Mouse (Mus musculus) liver, embryonic 15.5 days (tissue): Measurements from ENCODE around the gene Arhgef33. TPM values are rescaled to one million over a fixed set of nuclear protein-coding genes. Genes with fewer than 3 reads are reported as not detected.

Source experiments
- ATAC-seq: fragments of 200-750 bp; cut with Nextera tagmentation; 2 replicates; pipeline ENCODE4 v1.8.0; 2017; ENCODE audit warnings: moderate number of reproducible peaks, mild to moderate bottlenecking, moderate library complexity; ENCODE audit not compliant: insufficient read depth
- H3K27ac ChIP-seq: fragments of 300-500 bp; sonication (generic); replicated peaks from 2 replicates; pipeline ENCODE4 v1.5.1; 2015; ENCODE audit warnings: mild to moderate bottlenecking, inconsistent platforms
- H3K27me3 ChIP-seq: fragments of 300-500 bp; sonication (generic); 2 replicates; pipeline ENCODE4 v1.6.1; 2015; ENCODE audit warnings: mild to moderate bottlenecking, inconsistent platforms
- H3K36me3 ChIP-seq: fragments of 300-500 bp; sonication (generic); replicated peaks from 2 replicates; pipeline ENCODE4 v1.6.1; 2015; ENCODE audit warnings: moderate library complexity, mild to moderate bottlenecking, inconsistent platforms
- H3K4me1 ChIP-seq: fragments of 300-500 bp; sonication (generic); replicated peaks from 2 replicates; pipeline ENCODE4 v1.6.1; 2015; ENCODE audit warnings: inconsistent platforms
- H3K4me2 ChIP-seq: fragments of 300-500 bp; sonication (generic); 2 replicates; pipeline ENCODE4 v1.6.1; 2015; ENCODE audit warnings: moderate library complexity, mild to moderate bottlenecking, inconsistent platforms
- H3K4me3 ChIP-seq: fragments of 300-500 bp; sonication (generic); replicated peaks from 2 replicates; pipeline ENCODE4 v1.5.1; 2015; ENCODE audit warnings: mild to moderate bottlenecking, inconsistent platforms
- H3K9ac ChIP-seq: fragments of 300-500 bp; sonication (generic); 2 replicates; pipeline ENCODE4 v1.6.1; 2015; ENCODE audit warnings: moderate library complexity, mild to moderate bottlenecking, inconsistent platforms
- H3K9me3 ChIP-seq: fragments of 300-500 bp; sonication (generic); replicated peaks from 2 replicates; pipeline ENCODE4 v1.6.1; 2016; ENCODE audit warnings: inconsistent platforms
- WGBS: fragments of 180-500 bp; shearing (Covaris S2); methylation state at CpG from one replicate; pipeline ENCODE4 v1.1.7; 2015; ENCODE audit warnings: mixed read lengths; ENCODE audit not compliant: insufficient replicate concordance; 5-methylcytosine and 5-hydroxymethylcytosine counted together
- polyA plus RNA-seq: library from polyadenylated mRNA; unstranded; fragments of >200 nt; fragmentation: Nextera tagmentation; extraction: Ambion mirVana; gene quantifications from 2 replicates; pipeline ENCODE4 v1.2.1, GENCODE M21; 2015

Arhgef33 gene
- polyA plus RNA-seq, 1 experiment from 2014 or later, result not detected

- ATAC-seq, result no peak
- WGBS, result 52% methylated on average over 5 of the region's 5 CpGs
- H3K4me2 ChIP-seq, result no peak overlapping the region
- H3K4me3 ChIP-seq, result no peak overlapping the region
- H3K27ac ChIP-seq, result no peak overlapping the region
- H3K36me3 ChIP-seq, result no peaks in the 10 kb centered on the region
- no peaks in the 10 kb centered on the region for H3K4me1 ChIP-seq
- no peak overlapping the region for H3K9ac ChIP-seq
- no peaks in the 10 kb centered on the region for H3K27me3 ChIP-seq
- no peaks in the 10 kb centered on the region for H3K9me3 ChIP-seq
Observed at GRCm38 (mm10) chr17:80295258-80295657, 11.9 kb upstream of the Arhgef33 start.

- no peak for ATAC-seq
- Histone ChIP-seq H3K9me3 (no peaks in the 10 kb centered on the region), H3K4me1 (no peaks in the 10 kb centered on the region), H3K36me3 (no peaks in the 10 kb centered on the region), H3K9ac (no peak overlapping the region), H3K4me2 (no peak overlapping the region), H3K4me3 (no peak overlapping the region), H3K27ac (no peak overlapping the region), H3K27me3 (no peaks in the 10 kb centered on the region)
- WGBS, result 73% methylated on average over 5 of the region's 5 CpGs
Observed at GRCm38 (mm10) chr17:80298844-80299243, 8.4 kb upstream of the Arhgef33 start.

GRCm38 (mm10) chr17:80311761-80312160 is 4.6 kb downstream of the Arhgef33 start:
- Histone ChIP-seq H3K9ac (no peak overlapping the region), H3K27me3 (no peaks in the 10 kb centered on the region), H3K4me1 (no peaks in the 10 kb centered on the region), H3K4me3 (no peak overlapping the region), H3K4me2 (no peak overlapping the region), H3K36me3 (no peaks in the 10 kb centered on the region), H3K27ac (no peak overlapping the region), H3K9me3 (no peaks in the 10 kb centered on the region)
- WGBS, result 73% methylated on average over 9 of the region's 9 CpGs
- no peak for ATAC-seq

GRCm38 (mm10) chr17:80312405-80312804 is 5.2 kb downstream of the Arhgef33 start:
- ATAC-seq, result no peak
- Histone ChIP-seq H3K4me3 (no peak overlapping the region), H3K9me3 (no peaks in the 10 kb centered on the region), H3K36me3 (no peaks in the 10 kb centered on the region), H3K4me2 (no peak overlapping the region), H3K9ac (no peak overlapping the region), H3K27ac (no peak overlapping the region), H3K27me3 (no peaks in the 10 kb centered on the region), H3K4me1 (no peaks in the 10 kb centered on the region)
- WGBS, result 61% methylated on average over 4 of the region's 4 CpGs

DNA sequence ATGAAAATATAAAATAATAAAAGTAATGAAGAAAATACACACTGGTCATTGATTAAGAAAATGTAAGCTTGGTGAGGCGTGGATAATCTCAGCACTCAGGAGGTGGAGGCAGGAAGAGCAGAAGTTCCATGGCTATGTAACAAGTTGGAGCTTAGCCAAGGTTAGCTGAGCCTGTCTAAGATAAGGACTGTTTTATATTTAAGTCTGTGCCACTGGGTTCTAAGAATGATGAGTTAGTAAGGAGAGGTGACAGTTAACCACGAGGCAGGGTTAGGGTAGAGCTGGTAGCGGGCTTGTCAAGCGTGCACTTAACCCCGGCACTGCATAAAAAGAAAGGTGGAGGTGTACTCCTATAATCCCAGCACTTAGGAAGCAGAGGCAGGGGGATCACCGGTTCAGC is 15.0 kb downstream of the Arhgef33 start:
- Histone ChIP-seq H3K4me3 (no peak overlapping the region), H3K9ac (no peak overlapping the region), H3K4me2 (no peak overlapping the region), H3K27ac (no peak overlapping the region), H3K4me1 (no peaks in the 10 kb centered on the region), H3K9me3 (no peaks in the 10 kb centered on the region), H3K27me3 (no peaks in the 10 kb centered on the region), H3K36me3 (no peaks in the 10 kb centered on the region)
- 59% methylated on average over 6 of the region's 6 CpGs for WGBS
- ATAC-seq, result no peak

- Histone ChIP-seq H3K9me3 (no peaks in the 10 kb centered on the region), H3K36me3 (no peaks in the 10 kb centered on the region), H3K4me1 (no peaks in the 10 kb centered on the region), H3K27ac (no peak overlapping the region), H3K9ac (no peak overlapping the region), H3K4me3 (no peak overlapping the region), H3K27me3 (no peaks in the 10 kb centered on the region), H3K4me2 (no peak overlapping the region)
- no peak for ATAC-seq
- 71% methylated on average over 4 of the region's 4 CpGs for WGBS
Observed at GRCm38 (mm10) chr17:80323015-80323414, 15.8 kb downstream of the Arhgef33 start.

DNA sequence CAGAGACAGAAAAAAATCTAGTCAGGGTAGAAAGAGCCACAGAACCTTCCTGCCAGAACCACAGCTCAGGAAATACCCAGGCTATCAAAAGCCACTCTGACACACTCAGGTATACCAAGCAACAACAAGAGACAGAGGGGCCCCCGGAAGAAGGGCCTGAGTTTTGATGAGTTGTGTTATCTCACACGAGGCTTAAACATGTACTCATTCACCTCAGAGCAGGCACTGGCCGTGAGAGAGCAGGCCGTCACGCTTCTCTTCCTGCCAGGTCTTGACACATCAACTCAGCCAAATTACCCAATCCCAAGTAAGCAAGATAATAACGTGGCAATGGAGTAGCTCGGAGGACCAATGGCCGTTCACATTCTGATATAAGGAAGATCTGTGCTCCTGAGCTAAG is 16.5 kb downstream of the Arhgef33 start:
- no peaks in the 10 kb centered on the region for H3K36me3 ChIP-seq
- no peak for ATAC-seq
- no peaks in the 10 kb centered on the region for H3K9me3 ChIP-seq
- H3K27me3 ChIP-seq, result no peaks in the 10 kb centered on the region
- H3K4me1 ChIP-seq, result no peaks in the 10 kb centered on the region
- no peak overlapping the region for H3K4me3 ChIP-seq
- no peak overlapping the region for H3K4me2 ChIP-seq
- no peak overlapping the region for H3K27ac ChIP-seq
- no peak overlapping the region for H3K9ac ChIP-seq
- WGBS, result 29% methylated on average over 8 of the region's 8 CpGs

- Histone ChIP-seq H3K27me3 (no peaks in the 10 kb centered on the region), H3K36me3 (no peaks in the 10 kb centered on the region), H3K9ac (no peak overlapping the region), H3K27ac (no peak overlapping the region), H3K4me2 (no peak overlapping the region), H3K4me1 (no peaks in the 10 kb centered on the region), H3K9me3 (no peaks in the 10 kb centered on the region), H3K4me3 (no peak overlapping the region)
- ATAC-seq, result no peak
- 68% methylated on average over 7 of the region's 7 CpGs for WGBS
Observed at GRCm38 (mm10) chr17:80324521-80324920, 17.3 kb downstream of the Arhgef33 start.

- WGBS, result 66% methylated on average over 5 of the region's 5 CpGs
- Histone ChIP-seq H3K4me2 (no peak overlapping the region), H3K4me3 (no peak overlapping the region), H3K4me1 (no peaks in the 10 kb centered on the region), H3K9ac (no peak overlapping the region), H3K27me3 (no peaks in the 10 kb centered on the region), H3K27ac (no peak overlapping the region), H3K9me3 (no peaks in the 10 kb centered on the region), H3K36me3 (no peaks in the 10 kb centered on the region)
- ATAC-seq, result no peak
Observed at GRCm38 (mm10) chr17:80325456-80325855, 18.2 kb downstream of the Arhgef33 start.

GRCm38 (mm10) chr17:80326431-80326830 is 19.2 kb downstream of the Arhgef33 start:
- Histone ChIP-seq H3K27ac (no peak overlapping the region), H3K4me3 (no peak overlapping the region), H3K9ac (no peak overlapping the region), H3K36me3 (no peaks in the 10 kb centered on the region), H3K27me3 (no peaks in the 10 kb centered on the region), H3K9me3 (no peaks in the 10 kb centered on the region), H3K4me2 (no peak overlapping the region), H3K4me1 (no peaks in the 10 kb centered on the region)
- ATAC-seq, result no peak
- 71% methylated on average over 3 of the region's 3 CpGs for WGBS

DNA sequence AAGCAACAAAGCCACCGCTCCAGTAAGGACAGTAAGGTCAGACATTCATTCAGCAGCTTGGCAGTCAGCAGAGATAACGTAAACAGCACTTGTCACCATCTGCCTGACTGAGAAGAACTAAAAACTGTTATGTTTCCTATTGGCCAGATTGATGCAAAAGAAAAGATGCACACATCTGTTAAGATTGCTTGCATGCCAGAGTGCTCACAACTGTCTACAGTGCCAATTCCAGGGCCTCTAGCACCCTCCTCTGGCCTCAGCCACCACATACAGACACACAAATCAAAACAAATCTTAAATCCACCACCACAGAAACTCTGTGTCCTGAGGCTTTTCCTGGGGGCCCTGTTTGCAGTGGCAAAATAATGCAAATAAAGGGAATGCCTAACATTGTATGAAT is 25.2 kb downstream of the Arhgef33 start:
- no peak overlapping the region for H3K27ac ChIP-seq
- H3K9me3 ChIP-seq, result no peaks in the 10 kb centered on the region
- H3K4me2 ChIP-seq, result no peak overlapping the region
- H3K4me1 ChIP-seq, result no peaks in the 10 kb centered on the region
- no peaks in the 10 kb centered on the region for H3K36me3 ChIP-seq
- no peak for ATAC-seq
- H3K9ac ChIP-seq, result no peak overlapping the region
- no peak overlapping the region for H3K4me3 ChIP-seq
- 60% methylated on average over 2 of the region's 2 CpGs for WGBS
- H3K27me3 ChIP-seq, result no peaks in the 10 kb centered on the region

DNA sequence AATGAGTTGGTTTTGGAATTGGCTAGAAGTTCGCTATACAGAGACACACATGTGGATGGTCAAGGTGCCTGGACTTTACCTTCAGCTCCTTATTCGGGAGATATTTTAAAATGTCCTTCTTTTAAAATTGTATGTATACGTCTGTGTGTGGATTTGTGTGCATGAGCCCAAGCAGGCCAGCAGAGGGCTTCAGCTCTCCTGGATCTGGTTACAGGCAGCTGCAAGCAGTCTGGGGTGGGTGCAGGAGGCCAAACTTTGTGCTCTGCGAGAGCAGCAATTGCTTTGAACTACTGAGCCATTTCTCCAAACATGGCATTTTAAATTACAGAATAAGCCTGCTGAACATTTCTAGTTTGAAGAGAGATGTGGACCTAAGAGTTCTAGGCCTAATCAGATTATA is 38.1 kb downstream of the Arhgef33 start:
- H3K9me3 ChIP-seq, result no peaks in the 10 kb centered on the region
- H3K4me1 ChIP-seq, result no peaks in the 10 kb centered on the region
- 69% methylated on average over 4 of the region's 4 CpGs for WGBS
- no peak overlapping the region for H3K4me3 ChIP-seq
- H3K36me3 ChIP-seq, result no peaks in the 10 kb centered on the region
- H3K27me3 ChIP-seq, result no peaks in the 10 kb centered on the region
- ATAC-seq, result no peak
- no peak overlapping the region for H3K4me2 ChIP-seq
- H3K27ac ChIP-seq, result no peak overlapping the region
- no peak overlapping the region for H3K9ac ChIP-seq
